Mouse (Mus musculus) spleen, postnatal 0 days (tissue): ENCODE measurements around the gene Scnm1. TPM values are rescaled to one million over a fixed set of nuclear protein-coding genes. Genes with fewer than 3 reads are reported as not detected.

Source experiments
- polyA plus RNA-seq: library from polyadenylated mRNA; unstranded; fragments of >200 nt; fragmentation: Nextera tagmentation; extraction: Ambion mirVana; gene quantifications from 2 replicates; pipeline ENCODE4 v1.2.1, GENCODE M21; 2015

Gene Scnm1
- polyA plus RNA-seq = 42.9 and 44.7 TPM in 2 replicates

GRCm38 (mm10) chr3:95133680-95134101, at the start of gene Scnm1, which contains the start of gene Lysmd1:
TSS of gene Scnm1 (minus strand) at chr3:95134011.
TSS of gene Lysmd1 (plus strand) at chr3:95134088.

DNA sequence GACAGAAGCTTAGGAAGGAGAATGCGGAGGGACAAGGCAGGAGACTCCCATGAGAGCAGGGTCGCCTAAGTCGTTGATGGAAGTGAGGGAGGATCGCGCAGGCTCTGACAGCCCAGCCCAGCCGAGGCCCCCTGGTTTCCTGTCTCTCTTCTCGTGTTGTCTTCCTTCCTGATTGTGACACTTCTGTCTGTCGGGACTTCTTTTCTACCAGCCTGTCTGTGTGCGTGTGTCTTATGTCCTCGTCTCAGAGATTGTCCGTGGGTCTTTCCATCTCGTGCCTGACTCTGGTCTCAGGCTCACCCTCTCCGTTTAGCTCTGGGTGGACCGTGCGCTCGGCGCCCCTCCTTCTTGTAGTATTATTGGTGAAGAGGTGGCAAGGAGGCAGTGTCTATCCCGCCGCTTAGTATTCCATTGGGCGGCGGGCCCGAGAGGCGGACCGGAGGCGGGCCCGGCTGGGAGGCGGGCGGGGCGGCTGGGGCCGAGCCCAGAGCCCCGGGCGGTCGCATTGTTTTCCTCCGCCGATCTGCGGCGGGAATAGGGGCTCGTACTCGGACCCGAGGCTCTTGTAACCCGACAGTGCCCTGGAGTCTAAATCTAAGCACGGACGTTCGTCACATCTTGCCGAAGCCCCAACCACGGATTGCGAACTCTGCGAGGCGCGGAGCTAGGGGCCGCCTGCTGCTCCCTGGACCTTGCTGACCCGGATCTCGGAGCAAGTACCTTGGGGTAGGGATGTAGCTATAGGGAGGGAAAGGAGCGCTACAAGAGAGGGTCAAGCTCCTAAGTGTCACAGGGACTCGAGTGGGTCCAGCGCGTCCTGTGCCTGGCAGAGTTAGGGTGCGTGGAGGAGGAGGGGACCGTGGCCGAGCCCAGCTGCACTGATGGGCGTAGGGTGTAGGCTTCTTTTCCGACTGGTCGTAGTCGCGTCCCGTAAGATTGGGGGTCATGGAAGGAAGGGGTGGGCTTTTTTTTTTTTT, 26.5 kb upstream of the Scnm1 start, which contains the start of gene Sema6c:
TSS of gene Sema6c (plus strand) at position 471 of the 977 bp plus-strand sequence.

GRCm38 (mm10) chr3:95141952-95142616, 8.3 kb upstream of the Scnm1 start, which contains the start of gene Tnfaip8l2:
TSS of gene Tnfaip8l2 (minus strand) at chr3:95142360.

DNA sequence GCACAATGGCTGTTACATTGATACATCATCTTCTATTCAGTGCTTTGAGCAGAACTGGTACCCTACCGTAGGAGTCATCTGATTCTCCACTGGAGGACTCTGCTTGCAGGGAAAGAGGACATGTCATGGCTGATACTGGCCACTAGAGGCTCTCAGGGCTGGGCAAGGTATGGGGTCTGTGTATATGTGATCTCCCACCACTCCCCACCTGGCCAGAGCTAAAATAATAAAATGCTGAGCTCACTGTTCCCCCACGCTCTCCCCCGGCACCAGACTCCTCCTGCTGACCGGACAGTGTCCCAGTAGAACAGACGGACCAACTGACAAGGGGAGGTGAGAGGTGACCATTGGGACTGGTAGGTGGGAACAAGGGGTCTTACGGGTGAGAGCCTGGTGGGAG, 9.6 kb downstream of the Scnm1 start, which contains the start of gene Tmod4:
TSS of gene Tmod4 (plus strand) at position 231 of the 400 bp plus-strand sequence.

DNA sequence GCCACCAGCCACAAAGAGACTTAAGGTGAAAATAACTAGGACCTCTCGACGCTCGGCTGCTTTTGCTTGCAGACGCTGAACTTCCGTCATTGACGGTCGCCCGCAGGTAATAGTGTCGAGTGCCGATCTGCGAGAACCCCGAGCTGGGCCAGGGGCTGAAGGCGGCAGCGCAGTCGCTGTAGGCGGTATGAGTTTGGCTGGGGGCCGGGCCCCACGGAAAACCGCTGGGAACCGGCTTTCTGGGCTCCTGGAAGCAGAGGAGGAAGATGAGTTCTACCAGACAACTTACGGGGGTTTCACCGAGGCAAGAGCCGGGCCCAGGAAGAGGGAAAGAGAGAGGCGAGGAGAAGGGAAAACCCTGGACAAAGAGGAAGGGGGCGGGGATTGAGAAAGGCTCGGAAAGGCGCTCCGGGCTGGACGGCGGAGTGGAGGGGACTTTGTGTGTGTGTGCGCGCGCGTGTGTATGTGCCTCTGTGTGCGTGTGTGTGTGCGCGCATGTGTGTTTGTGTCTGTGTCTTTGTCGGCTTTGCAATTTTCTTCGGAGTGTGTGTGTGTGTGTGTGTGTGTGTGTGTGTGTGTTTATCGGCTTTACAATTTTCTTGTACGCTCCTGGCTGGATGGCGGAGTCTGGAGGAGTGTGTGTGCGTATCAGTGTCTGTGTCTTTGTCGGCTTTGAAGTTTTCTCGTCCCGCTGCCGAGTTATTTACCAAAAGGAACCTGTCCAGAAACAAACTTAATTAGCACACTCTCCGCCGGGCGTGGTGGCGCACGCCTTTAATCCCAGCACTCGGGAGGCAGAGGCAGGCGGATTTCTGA, 22.7 kb downstream of the Scnm1 start, which contains the start of gene Vps72:
TSS of gene Vps72 (plus strand) at position 112 of the 816 bp plus-strand sequence.

GRCm38 (mm10) chr3:95106338-95107117, 27.3 kb downstream of the Scnm1 start, which contains the start of gene Pip5k1a:
TSS of gene Pip5k1a (minus strand) at chr3:95106930.

Other genes with a start within 250 kb of the Scnm1 start
- gene Psmb4, start 247.1 kb downstream of the Scnm1 start, polyA plus RNA-seq = 256 TPM in 2 replicates
- gene Selenbp1, start 201.0 kb downstream of the Scnm1 start, polyA plus RNA-seq = 88.8 and 90.4 TPM in 2 replicates
- gene Rfx5, start 179.9 kb downstream of the Scnm1 start, polyA plus RNA-seq = 2.4 and 3.7 TPM in 2 replicates
- 9.8 and 9.9 TPM in 2 replicates for gene Pi4kb, start 159.3 kb downstream of the Scnm1 start, polyA plus RNA-seq
- 9.0 and 9.9 TPM in 2 replicates for gene Zfp687, start 118.6 kb downstream of the Scnm1 start, polyA plus RNA-seq
- 183 and 187 TPM in 2 replicates for gene Psmd4, start 91.4 kb downstream of the Scnm1 start, polyA plus RNA-seq
- gene Pip5k1a, start 27.1 kb downstream of the Scnm1 start, polyA plus RNA-seq = 13.8 and 15.1 TPM in 2 replicates
- 49.8 and 56.7 TPM in 2 replicates for gene Vps72, start 23.0 kb downstream of the Scnm1 start, polyA plus RNA-seq
- gene Tmod4, start 9.5 kb downstream of the Scnm1 start, polyA plus RNA-seq = 1.3 and 2.1 TPM in 2 replicates
- 7.0 and 9.5 TPM in 2 replicates for gene Lysmd1, start 77 bp upstream of the Scnm1 start, polyA plus RNA-seq
- 22.2 and 26.2 TPM in 2 replicates for gene Tnfaip8l2, start 8.3 kb upstream of the Scnm1 start, polyA plus RNA-seq
- 0.72 and 0.96 TPM in 2 replicates for gene Sema6c, start 26.4 kb upstream of the Scnm1 start, polyA plus RNA-seq
- 10.6 and 10.9 TPM in 2 replicates for gene Gabpb2, start 83.9 kb upstream of the Scnm1 start, polyA plus RNA-seq
- 62.9 and 76.5 TPM in 2 replicates for gene Cdc42se1, start 94.7 kb upstream of the Scnm1 start, polyA plus RNA-seq
- 3.5 and 4.2 TPM in 2 replicates for gene Mllt11, start 98.2 kb upstream of the Scnm1 start, polyA plus RNA-seq
- 0.31 and 0.46 TPM in 2 replicates for gene Gm128, start 107.6 kb upstream of the Scnm1 start, polyA plus RNA-seq
- not detected in 2 replicates for gene Bnipl, start 117.2 kb upstream of the Scnm1 start, polyA plus RNA-seq
- gene Mindy1, start 147.3 kb upstream of the Scnm1 start, polyA plus RNA-seq = 28.2 and 36.1 TPM in 2 replicates
- 7.8 and 8.4 TPM in 2 replicates for gene Prune1, start 148.1 kb upstream of the Scnm1 start, polyA plus RNA-seq
- 3.6 and 4.8 TPM in 2 replicates for gene Anxa9, start 173.2 kb upstream of the Scnm1 start, polyA plus RNA-seq
- 99.7 and 109 TPM in 2 replicates for gene Cers2, start 180.8 kb upstream of the Scnm1 start, polyA plus RNA-seq
- 12.7 TPM in 2 replicates for gene Setdb1, start 223.2 kb upstream of the Scnm1 start, polyA plus RNA-seq